Mouse (Mus musculus): ENCODE results near the gene Szt2.
A peak's percentile ranks its signal among the peaks of the same experiment; 100 is the strongest.

Gene Szt2

GRCm38 (mm10) chr4:118409142-118409900 is at the start of gene Szt2, which contains the start of gene Med8:
Szt2 (minus strand) TSS chr4:118409273.
Med8 (plus strand) TSS chr4:118409337.
- DNase-seq (ENCODE audit: low read depth, low spot score), result peak; percentile 94

- DNase-seq (ENCODE audit: low read depth, low spot score), result no peak
Observed at GRCm38 (mm10) chr4:118457345-118457975, 48.4 kb upstream of the Szt2 start, which contains the start of gene Mpl. Mpl (minus strand) TSS chr4:118457513.

GRCm38 (mm10) chr4:118446415-118447153 is 37.5 kb upstream of the Szt2 start:
- no peak for DNase-seq (ENCODE audit: low read depth, low spot score)

GRCm38 (mm10) chr4:118445781-118446414 is 36.8 kb upstream of the Szt2 start:
- no peak for DNase-seq (ENCODE audit: low read depth, low spot score)

- no peak for DNase-seq (ENCODE audit: low read depth, low spot score)
Observed at GRCm38 (mm10) chr4:118445088-118445487, 36.0 kb upstream of the Szt2 start.

- peak; percentile 52 for DNase-seq (ENCODE audit: low read depth, low spot score)
Observed at GRCm38 (mm10) chr4:118437829-118438253, 28.8 kb upstream of the Szt2 start.

- peak; percentile 95 for DNase-seq (ENCODE audit: low read depth, low spot score)
Observed at GRCm38 (mm10) chr4:118436820-118437603, 27.9 kb upstream of the Szt2 start, which contains the start of gene Cdc20. Cdc20 (minus strand) TSS chr4:118437352.

- DNase-seq (ENCODE audit: low read depth, low spot score), result no peak
Observed at GRCm38 (mm10) chr4:118432332-118432731, 23.3 kb upstream of the Szt2 start.

GRCm38 (mm10) chr4:118429215-118429895 is 20.3 kb upstream of the Szt2 start:
- no peak for DNase-seq (ENCODE audit: low read depth, low spot score)

- peak; percentile 42 for DNase-seq (ENCODE audit: low read depth, low spot score)
Observed at GRCm38 (mm10) chr4:118428531-118429214, 19.6 kb upstream of the Szt2 start.

GRCm38 (mm10) chr4:118427768-118428451 is 18.8 kb upstream of the Szt2 start, which contains the start of gene Elovl1:
Elovl1 (plus strand) TSS chr4:118428093.
- DNase-seq (ENCODE audit: low read depth, low spot score), result peak; percentile 88

GRCm38 (mm10) chr4:118427415-118427767 is 18.3 kb upstream of the Szt2 start:
- no peak for DNase-seq (ENCODE audit: low read depth, low spot score)

- DNase-seq (ENCODE audit: low read depth, low spot score), result no peak
Observed at GRCm38 (mm10) chr4:118425374-118425773, 16.3 kb upstream of the Szt2 start.

- no peak for DNase-seq (ENCODE audit: low read depth, low spot score)
Observed at GRCm38 (mm10) chr4:118424541-118425160, 15.6 kb upstream of the Szt2 start.

- DNase-seq (ENCODE audit: low read depth, low spot score), result no peak
Observed at GRCm38 (mm10) chr4:118421384-118421783, 12.3 kb upstream of the Szt2 start.

- DNase-seq (ENCODE audit: low read depth, low spot score), result no peak
Observed at GRCm38 (mm10) chr4:118417112-118417797, 8.2 kb upstream of the Szt2 start.

GRCm38 (mm10) chr4:118416329-118416728 is 7.3 kb upstream of the Szt2 start:
- no peak for DNase-seq (ENCODE audit: low read depth, low spot score)

- no peak for DNase-seq (ENCODE audit: low read depth, low spot score)
Observed at GRCm38 (mm10) chr4:118415779-118416178, 6.7 kb upstream of the Szt2 start.
